Mouse (Mus musculus): Measurements from ENCODE around the gene Tbc1d2b. TPM values are rescaled to one million over a fixed set of nuclear protein-coding genes. Genes with fewer than 3 reads are reported as not detected.

Gene Tbc1d2b
- polyA plus RNA-seq, 2 experiments: 20.0 to 25.5 TPM

DNA sequence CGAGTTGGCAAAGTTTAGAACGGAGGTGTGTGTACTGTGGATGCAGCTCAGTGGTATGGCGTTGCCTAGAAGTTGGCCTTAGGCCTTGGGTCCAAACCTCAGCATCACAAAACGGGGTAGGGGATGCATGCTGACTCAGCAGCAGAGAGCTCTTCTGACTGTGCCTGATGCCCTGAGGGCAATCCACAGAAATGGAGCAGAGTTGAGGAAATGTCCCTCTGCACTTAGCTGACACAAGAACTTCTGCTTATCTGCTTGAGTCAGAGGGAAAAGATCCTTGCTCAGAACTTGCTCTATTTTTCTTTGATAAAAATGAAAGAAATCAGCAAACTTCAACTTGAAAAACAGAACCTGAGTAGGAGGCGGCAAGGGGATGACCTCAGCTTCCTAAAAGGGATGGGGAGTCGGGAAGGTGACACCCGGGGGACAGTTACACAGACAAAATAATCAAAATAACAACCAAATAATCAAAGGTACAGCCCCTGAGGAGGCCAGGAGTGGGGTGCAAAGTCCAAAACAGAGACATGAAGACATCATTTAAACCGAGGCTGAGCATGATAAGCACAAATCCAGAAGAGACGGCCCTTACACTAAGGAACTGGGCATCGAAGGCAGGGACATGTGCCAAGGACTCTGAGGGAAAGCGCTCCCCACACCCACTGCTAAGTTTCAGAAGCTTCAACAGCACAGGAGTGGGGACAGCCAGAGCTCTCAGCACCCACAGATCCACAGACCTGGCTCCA, 54.2 kb downstream of the Tbc1d2b start:
- H3K4me3 ChIP-seq (replicated peaks; ENCODE audit: low read length): no peak overlapping the region
- H3K9ac ChIP-seq (ENCODE audit: low read depth, low read length, severe bottlenecking): no peak overlapping the region
- no peak overlapping the region for H3K27ac ChIP-seq (replicated peaks; ENCODE audit: low read depth, low read length)
- no peaks in the 10 kb centered on the region for H3K4me1 ChIP-seq (ENCODE audit: control insufficient read depth, insufficient read depth, low read length)
- peaks cover 57% of the 10 kb centered on the region for H3K36me3 ChIP-seq (ENCODE audit: control insufficient read depth, insufficient read depth, low read length)
- ATAC-seq (ENCODE audit: low FRiP score, low read depth) (no peak), DNase-seq (ENCODE audit: low spot score) (no peak)
- no peak for TF ChIP-seq POLR2A (IDR thresholded peaks at IDR 0.05; ENCODE audit: borderline replicate concordance, extremely low read depth, insufficient read depth, insufficient read length)
- 89% methylated on average over 11 of the region's 11 CpGs for WGBS
- no peaks in the 10 kb centered on the region for H3K9me3 ChIP-seq (ENCODE audit: control insufficient read depth, low read length)
- no peaks in the 10 kb centered on the region for H3K27me3 ChIP-seq (ENCODE audit: control insufficient read depth, insufficient read depth, low read length)
- no peak overlapping the region for H3K4me2 ChIP-seq (replicated peaks; ENCODE audit: low read depth, low read length, severe bottlenecking)

DNA sequence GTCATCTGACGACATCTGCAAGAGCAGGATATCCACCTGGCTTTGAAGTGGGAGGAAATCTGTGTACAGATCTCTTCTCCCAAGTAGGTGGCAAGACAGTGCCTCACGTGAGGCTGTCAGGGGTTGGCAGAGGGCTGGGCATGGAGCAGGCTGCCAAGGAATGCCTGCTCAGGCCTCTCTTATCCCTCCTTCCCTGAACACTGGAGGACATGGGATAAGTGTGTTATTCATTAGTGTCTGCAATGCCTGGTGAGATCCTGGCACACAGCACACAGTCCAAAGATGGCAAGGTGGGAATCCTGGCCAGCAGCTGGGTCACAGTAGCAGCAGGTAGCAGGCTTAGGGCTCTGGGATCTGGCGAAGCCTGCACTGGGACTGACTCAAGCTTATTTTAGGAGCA, 57.5 kb downstream of the Tbc1d2b start:
- Histone ChIP-seq H3K4me1 (ENCODE audit: control insufficient read depth, insufficient read depth, low read length) (no peaks in the 10 kb centered on the region), H3K27ac (replicated peaks; ENCODE audit: low read depth, low read length) (no peak overlapping the region), H3K4me2 (replicated peaks; ENCODE audit: low read depth, low read length, severe bottlenecking) (no peak overlapping the region), H3K9ac (ENCODE audit: low read depth, low read length, severe bottlenecking) (no peak overlapping the region), H3K27me3 (ENCODE audit: control insufficient read depth, insufficient read depth, low read length) (no peaks in the 10 kb centered on the region), H3K36me3 (ENCODE audit: control insufficient read depth, insufficient read depth, low read length) (peaks cover 48% of the 10 kb centered on the region), H3K9me3 (ENCODE audit: control insufficient read depth, low read length) (no peaks in the 10 kb centered on the region), H3K4me3 (replicated peaks; ENCODE audit: low read length) (no peak overlapping the region)
- no peak for DNase-seq (ENCODE audit: low spot score)
- ATAC-seq (ENCODE audit: low FRiP score, low read depth): no peak
- no peak for TF ChIP-seq POLR2A (IDR thresholded peaks at IDR 0.05; ENCODE audit: borderline replicate concordance, extremely low read depth, insufficient read depth, insufficient read length)
- WGBS: 87% methylated on average over 3 of the region's 3 CpGs

DNA sequence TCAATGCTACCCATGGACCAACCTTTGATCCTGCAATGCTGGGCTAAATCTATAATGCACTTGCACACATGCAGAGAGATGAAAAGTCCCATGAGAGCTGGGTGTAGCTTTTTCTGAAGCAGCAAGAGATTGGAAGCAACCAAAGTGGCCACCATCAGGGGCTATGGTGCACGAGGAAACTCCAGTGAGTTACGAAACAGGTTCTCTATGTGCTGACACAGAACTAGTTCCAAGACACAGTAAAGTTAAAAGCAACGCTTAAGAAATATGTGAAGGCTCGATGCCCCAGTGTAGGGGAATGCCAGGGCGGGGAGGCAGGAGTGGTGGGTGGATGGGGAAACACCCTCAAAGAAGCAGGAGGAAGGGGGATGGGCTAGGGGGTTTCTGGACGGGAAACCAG, 61.9 kb downstream of the Tbc1d2b start:
- no peak for ATAC-seq (ENCODE audit: low FRiP score, low read depth)
- no peak overlapping the region for H3K9ac ChIP-seq (ENCODE audit: low read depth, low read length, severe bottlenecking)
- H3K27me3 ChIP-seq (ENCODE audit: control insufficient read depth, insufficient read depth, low read length): no peaks in the 10 kb centered on the region
- DNase-seq (ENCODE audit: low spot score): no peak
- peaks cover 47% of the 10 kb centered on the region for H3K36me3 ChIP-seq (ENCODE audit: control insufficient read depth, insufficient read depth, low read length)
- no peaks in the 10 kb centered on the region for H3K9me3 ChIP-seq (ENCODE audit: control insufficient read depth, low read length)
- no peak overlapping the region for H3K4me2 ChIP-seq (replicated peaks; ENCODE audit: low read depth, low read length, severe bottlenecking)
- 79% methylated on average over 6 of the region's 6 CpGs for WGBS
- H3K27ac ChIP-seq (replicated peaks; ENCODE audit: low read depth, low read length): no peak overlapping the region
- no peak for TF ChIP-seq POLR2A (IDR thresholded peaks at IDR 0.05; ENCODE audit: borderline replicate concordance, extremely low read depth, insufficient read depth, insufficient read length)
- no peak overlapping the region for H3K4me3 ChIP-seq (replicated peaks; ENCODE audit: low read length)
- no peaks in the 10 kb centered on the region for H3K4me1 ChIP-seq (ENCODE audit: control insufficient read depth, insufficient read depth, low read length)

DNA sequence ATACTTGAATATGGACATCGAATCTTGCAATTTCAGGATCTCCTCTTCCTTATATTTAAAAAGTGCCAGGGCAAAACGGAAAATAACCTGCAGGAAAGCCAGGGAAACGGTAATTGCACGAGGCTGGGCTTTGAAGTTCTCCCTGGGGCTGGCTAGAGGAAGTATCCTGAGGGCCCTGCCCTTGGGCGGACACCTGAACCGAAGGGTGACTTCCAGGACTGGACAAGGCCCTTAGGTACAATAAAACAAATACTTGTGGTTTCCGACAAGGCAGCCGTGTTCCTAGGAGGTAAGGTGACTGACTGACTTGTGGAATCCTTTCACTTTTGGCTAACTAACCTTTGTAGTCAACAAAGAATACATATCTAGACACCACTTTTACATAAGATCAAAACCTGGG, 62.8 kb downstream of the Tbc1d2b start:
- Histone ChIP-seq H3K4me2 (replicated peaks; ENCODE audit: low read depth, low read length, severe bottlenecking) (no peak overlapping the region), H3K27me3 (ENCODE audit: control insufficient read depth, insufficient read depth, low read length) (no peaks in the 10 kb centered on the region), H3K36me3 (ENCODE audit: control insufficient read depth, insufficient read depth, low read length) (peaks cover 39% of the 10 kb centered on the region), H3K4me3 (replicated peaks; ENCODE audit: low read length) (no peak overlapping the region), H3K4me1 (ENCODE audit: control insufficient read depth, insufficient read depth, low read length) (no peaks in the 10 kb centered on the region), H3K9me3 (ENCODE audit: control insufficient read depth, low read length) (no peaks in the 10 kb centered on the region), H3K9ac (ENCODE audit: low read depth, low read length, severe bottlenecking) (no peak overlapping the region), H3K27ac (replicated peaks; ENCODE audit: low read depth, low read length) (no peak overlapping the region)
- ATAC-seq (ENCODE audit: low FRiP score, low read depth) (no peak), DNase-seq (ENCODE audit: low spot score) (no peak)
- no peak for TF ChIP-seq POLR2A (IDR thresholded peaks at IDR 0.05; ENCODE audit: borderline replicate concordance, extremely low read depth, insufficient read depth, insufficient read length)
- 80% methylated on average over 8 of the region's 8 CpGs for WGBS

DNA sequence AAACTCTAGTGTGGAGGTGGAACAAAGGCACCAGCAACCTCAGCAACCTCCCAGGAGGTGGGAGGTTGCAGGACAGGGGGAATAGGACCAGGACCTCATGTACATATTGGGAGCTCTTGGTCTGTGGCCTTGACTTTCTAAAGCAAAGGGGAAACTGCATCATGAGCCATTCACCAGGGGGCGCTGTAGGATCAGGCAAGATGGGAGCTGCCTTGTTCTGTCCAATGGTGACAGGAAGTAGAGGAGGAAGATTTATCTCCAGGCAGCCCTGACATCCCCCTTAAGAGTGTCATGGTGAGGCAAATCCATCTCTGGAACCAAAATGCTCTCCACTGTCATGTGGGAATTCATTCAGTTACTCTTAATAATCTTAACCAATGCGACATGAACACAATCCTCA, 64.1 kb downstream of the Tbc1d2b start:
- no peak overlapping the region for H3K4me3 ChIP-seq (replicated peaks; ENCODE audit: low read length)
- peak; percentile 74 for DNase-seq (ENCODE audit: low spot score)
- 0 out of 2 replicates have a peak, but pooled peaks have one; percentile 25 for ATAC-seq (ENCODE audit: low FRiP score, low read depth)
- 48% methylated on average over 2 of the region's 2 CpGs for WGBS
- peaks cover 42% of the 10 kb centered on the region for H3K36me3 ChIP-seq (ENCODE audit: control insufficient read depth, insufficient read depth, low read length)
- no peaks in the 10 kb centered on the region for H3K4me1 ChIP-seq (ENCODE audit: control insufficient read depth, insufficient read depth, low read length)
- H3K27me3 ChIP-seq (ENCODE audit: control insufficient read depth, insufficient read depth, low read length): no peaks in the 10 kb centered on the region
- no peak for TF ChIP-seq POLR2A (IDR thresholded peaks at IDR 0.05; ENCODE audit: borderline replicate concordance, extremely low read depth, insufficient read depth, insufficient read length)
- no peak overlapping the region for H3K9ac ChIP-seq (ENCODE audit: low read depth, low read length, severe bottlenecking)
- H3K9me3 ChIP-seq (ENCODE audit: control insufficient read depth, low read length): no peaks in the 10 kb centered on the region
- H3K27ac ChIP-seq (replicated peaks; ENCODE audit: low read depth, low read length): no peak overlapping the region
- no peak overlapping the region for H3K4me2 ChIP-seq (replicated peaks; ENCODE audit: low read depth, low read length, severe bottlenecking)

Measured in limb, embryonic 14.5 days (tissue).